Mouse (Mus musculus) monocyte, adult 2 months (primary cell): ENCODE measurements around the gene Pcsk6.
"Not testable (repeated sequence)": the region's sequence is repeated elsewhere in the genome, so short reads cannot be mapped to it uniquely, and the experiment has no call there.

Source experiments
- DNase-seq, 2 experiments: peaks; one replicate each; pipeline ENCODE4 v3.0.0; 2022; ENCODE audit warnings: low spot score in 2 of 2, low read depth in 1 of 2

The Pcsk6 gene

GRCm38 (mm10) chr7:66046921-66047918, 185.7 kb downstream of the Pcsk6 start:
- DNase-seq = no peak

- no peak for DNase-seq
Measured at GRCm38 (mm10) chr7:66047975-66048374, 186.4 kb downstream of the Pcsk6 start.

- DNase-seq = no peak
Measured at GRCm38 (mm10) chr7:66048446-66049230, 187.1 kb downstream of the Pcsk6 start.

DNA sequence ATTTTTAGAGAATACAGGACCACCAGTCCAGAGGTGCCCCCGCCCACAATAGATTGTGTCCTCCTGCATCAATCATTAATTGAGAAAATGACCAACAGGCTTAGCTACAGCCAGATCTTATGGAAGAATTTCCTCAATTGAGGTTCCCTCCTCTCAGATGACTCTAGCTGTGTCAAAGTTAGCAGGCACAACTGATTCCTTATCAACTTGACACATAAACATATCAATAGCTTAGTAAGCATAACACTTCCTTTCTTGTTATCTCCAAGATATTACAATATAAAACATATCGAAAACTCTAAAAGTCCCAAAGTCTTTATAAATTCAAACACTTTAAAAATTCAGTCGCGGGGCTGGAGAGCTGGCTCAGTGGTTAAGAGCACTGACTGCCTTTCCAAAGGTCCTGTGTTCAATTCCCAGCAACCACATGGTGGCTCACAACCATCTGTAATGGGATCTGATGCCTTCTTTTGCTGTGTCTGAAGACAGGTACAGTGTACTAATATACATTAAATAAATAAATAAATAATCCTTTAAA, 192.5 kb downstream of the Pcsk6 start:
- no peak for DNase-seq

GRCm38 (mm10) chr7:66055356-66055755, 193.8 kb downstream of the Pcsk6 start:
- DNase-seq = not testable (repeated sequence)

- DNase-seq = no peak
Measured at GRCm38 (mm10) chr7:66058703-66059102, 197.2 kb downstream of the Pcsk6 start, which contains the start of gene Snrpa1. Snrpa1 (plus strand) TSS chr7:66059003.

DNA sequence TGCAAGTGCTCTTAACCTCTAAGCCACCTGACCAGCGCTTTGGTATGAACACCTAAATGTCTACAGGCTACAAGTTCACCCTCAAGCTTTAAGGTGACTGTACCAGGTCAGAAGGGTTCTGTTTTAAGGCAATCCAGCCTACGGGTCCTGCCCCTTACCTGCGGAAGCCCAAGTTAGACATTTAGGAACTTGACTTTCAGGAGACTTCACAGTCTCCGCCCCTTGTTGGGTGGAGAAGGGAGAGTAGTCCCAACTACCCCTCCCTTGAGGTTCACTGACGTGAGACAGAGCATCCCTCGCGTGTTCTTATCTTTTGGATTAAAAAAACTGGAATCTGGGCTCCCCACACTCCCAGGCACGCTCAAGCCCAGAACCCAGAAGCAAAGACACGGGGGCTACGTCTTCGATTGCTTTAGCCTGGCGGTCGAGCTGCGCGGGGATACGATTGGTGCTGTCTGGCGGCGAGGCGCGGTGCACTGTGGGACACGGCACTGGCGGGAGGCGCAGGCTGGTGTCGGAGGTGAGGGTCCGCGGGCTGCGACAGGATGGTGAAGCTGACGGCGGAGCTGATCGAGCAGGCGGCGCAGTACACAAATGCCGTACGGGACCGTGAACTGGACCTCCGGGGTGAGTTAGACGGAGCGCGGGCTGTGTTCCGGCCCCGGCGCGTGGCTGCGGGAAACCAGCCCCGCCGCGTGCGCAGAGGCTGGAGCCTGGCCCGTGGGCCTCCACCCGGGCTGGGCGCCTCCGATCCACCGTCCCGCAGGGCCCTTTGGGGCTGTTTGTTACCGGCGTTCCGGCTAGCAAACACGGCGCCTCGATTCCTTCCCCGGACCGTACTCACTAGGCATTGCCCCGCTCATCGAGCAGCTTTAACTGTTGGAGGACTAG, 198.8 kb downstream of the Pcsk6 start:
- DNase-seq = peak; percentile 41 to 67

- no peak for DNase-seq
Measured at GRCm38 (mm10) chr7:66061057-66061456, 199.5 kb downstream of the Pcsk6 start.

DNA sequence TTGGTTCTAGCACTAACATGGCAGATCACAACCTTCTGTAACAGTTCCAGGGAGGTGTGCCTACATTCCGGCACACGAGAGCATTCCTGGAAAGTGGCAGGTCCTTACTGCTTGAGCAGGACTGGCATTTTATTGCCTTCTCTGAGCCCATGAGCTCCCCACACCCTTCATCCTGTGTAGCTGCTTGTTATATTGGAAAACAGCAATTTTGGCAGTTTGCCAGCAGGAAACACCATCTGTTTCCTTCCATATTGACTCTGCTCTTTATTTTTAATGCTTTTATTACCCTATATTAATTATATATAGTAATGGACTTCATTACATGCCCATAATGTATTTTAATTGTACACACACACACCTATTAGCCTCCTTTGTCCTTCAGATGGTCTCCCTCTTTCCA, 214.9 kb downstream of the Pcsk6 start:
- no peak for DNase-seq

GRCm38 (mm10) chr7:66079364-66080230, 218.1 kb downstream of the Pcsk6 start, which contains the start of gene Selenos:
Selenos (plus strand) TSS chr7:66079649.
- peak; percentile 93 to 94 for DNase-seq

- no peak for DNase-seq
Measured at GRCm38 (mm10) chr7:66080231-66080613, 218.7 kb downstream of the Pcsk6 start.

DNA sequence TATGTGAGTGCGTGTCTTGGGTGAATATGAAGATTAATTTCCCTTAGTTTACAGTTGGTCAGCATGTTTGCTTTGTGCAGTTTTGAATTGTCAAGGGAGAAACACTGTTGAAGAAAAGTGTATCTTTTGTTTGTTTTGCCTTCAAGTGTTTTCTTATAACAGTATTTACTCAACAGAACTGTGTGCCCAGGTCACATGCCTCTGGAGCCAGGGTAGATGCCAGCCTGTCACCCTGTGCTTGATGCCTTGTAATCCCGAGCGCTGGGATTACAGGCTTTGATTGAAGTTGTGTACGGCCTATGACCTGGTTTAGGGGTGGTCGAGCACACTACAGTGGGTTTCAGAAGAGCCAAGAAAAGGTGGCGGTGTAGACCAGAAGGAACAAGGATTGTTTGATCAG, 222.2 kb downstream of the Pcsk6 start:
- DNase-seq = no peak

- DNase-seq = no peak
Measured at GRCm38 (mm10) chr7:66084546-66084945, 223.0 kb downstream of the Pcsk6 start.

DNA sequence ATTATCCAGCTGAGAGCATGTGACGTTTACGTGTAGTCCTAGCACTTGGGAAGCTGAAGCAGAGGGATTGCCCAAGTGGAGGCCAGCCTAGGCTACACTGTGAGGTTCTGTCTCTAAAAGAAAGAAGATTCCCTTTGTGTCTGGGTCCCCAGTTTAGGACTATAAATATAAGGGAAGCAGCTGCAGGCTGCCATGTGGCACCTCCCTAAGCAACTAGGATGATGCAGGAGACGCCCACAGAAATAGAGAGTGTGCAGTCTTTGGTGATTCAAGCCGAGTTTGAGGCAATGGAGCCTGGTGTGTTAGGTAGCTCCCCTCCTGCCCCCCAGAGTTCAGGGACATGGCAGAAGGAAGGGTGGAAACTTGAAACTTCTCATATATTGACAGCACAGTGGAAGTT, 226.1 kb downstream of the Pcsk6 start:
- DNase-seq = no peak

DNA sequence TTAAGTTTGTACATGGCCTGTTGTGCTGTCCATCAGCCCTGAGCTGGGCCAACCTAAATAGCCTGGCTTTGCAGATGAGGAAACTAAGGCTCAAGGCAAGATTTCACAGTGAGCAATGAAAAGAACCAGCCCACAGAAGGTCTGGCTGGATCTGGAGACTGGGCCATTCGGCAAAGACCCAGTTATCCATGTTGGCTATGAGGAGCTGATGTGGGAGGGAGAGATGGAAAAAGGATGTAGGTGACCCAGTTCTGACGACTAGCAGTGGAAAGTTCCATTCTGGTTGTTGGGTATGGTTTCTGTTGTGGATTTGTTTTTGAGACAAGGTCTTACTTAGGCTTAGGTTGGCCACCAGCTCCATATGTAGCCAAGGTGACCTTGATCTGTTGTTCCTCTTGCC, 226.5 kb downstream of the Pcsk6 start:
- DNase-seq = no peak

GRCm38 (mm10) chr7:66090676-66091190, 229.2 kb downstream of the Pcsk6 start:
- DNase-seq = no peak

DNA sequence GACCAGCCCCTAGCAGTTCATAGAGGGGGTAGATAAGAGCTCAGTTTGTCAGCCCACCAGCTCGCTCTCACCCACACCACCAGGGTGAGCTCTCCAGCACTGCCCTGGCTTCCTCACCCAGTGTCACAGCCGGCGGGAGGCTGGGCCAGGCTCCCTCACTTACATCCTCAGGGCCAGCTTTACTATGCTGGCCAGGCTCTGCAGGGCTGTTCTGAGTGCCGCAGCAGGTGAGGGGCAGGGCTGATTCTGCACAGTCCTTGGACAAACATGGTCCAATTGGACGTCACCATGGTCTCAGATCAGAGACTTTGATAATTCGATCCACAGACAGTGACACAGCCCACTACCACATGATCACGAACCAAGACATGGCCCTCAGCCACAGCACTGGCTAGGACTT, 230.0 kb downstream of the Pcsk6 start:
- DNase-seq = no peak

DNA sequence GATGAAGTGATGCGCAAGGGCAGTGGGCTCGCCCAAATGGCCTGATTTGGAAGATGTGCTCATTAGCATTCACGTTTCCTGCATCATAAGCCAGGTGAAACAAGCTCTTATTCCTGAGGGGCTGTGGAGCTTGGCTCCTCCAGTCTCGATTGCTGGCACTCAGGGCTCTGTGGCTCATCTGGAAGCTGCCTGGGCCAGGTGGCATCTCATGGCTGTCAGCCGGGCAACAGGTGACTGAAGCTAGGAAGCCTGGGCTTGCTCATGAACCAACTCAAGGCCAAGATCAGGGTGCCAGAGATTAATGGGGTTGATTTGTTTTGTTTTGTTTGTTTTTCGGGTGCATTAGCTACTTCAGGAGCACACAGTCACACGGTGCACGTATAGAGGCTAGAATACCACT, 231.1 kb downstream of the Pcsk6 start:
- no peak for DNase-seq

GRCm38 (mm10) chr7:66094141-66094540, 232.6 kb downstream of the Pcsk6 start:
- no peak for DNase-seq
